Mouse (Mus musculus): Measurements from ENCODE around the gene Stam2.
A peak's percentile ranks its signal among the peaks of the same experiment; 100 is the strongest.

The Stam2 gene

GRCm38 (mm10) chr2:52730891-52731290 lies 11.2 kb downstream of the Stam2 start:
- no peak for DNase-seq (ENCODE audit: low spot score in 2 of 2)

GRCm38 (mm10) chr2:52720231-52721025 lies 21.7 kb downstream of the Stam2 start:
- DNase-seq (ENCODE audit: low spot score in 2 of 2): no peak

- DNase-seq (ENCODE audit: low spot score in 2 of 2): no peak
Measured at GRCm38 (mm10) chr2:52717076-52717475, 25.0 kb downstream of the Stam2 start.

- no peak for DNase-seq (ENCODE audit: low spot score in 2 of 2)
Measured at GRCm38 (mm10) chr2:52715538-52715937, 26.5 kb downstream of the Stam2 start.

- no peak for DNase-seq (ENCODE audit: low spot score in 2 of 2)
Measured at GRCm38 (mm10) chr2:52714111-52714510, 28.0 kb downstream of the Stam2 start.

GRCm38 (mm10) chr2:52710804-52711203 lies 31.3 kb downstream of the Stam2 start:
- no peak for DNase-seq (ENCODE audit: low spot score in 2 of 2)

- DNase-seq (ENCODE audit: low spot score in 2 of 2): no peak
Measured at GRCm38 (mm10) chr2:52709417-52709816, 32.7 kb downstream of the Stam2 start.

GRCm38 (mm10) chr2:52701368-52702036 lies 40.6 kb downstream of the Stam2 start:
- DNase-seq (ENCODE audit: low spot score in 2 of 2): no peak

GRCm38 (mm10) chr2:52700352-52700751 lies 41.7 kb downstream of the Stam2 start:
- no peak for DNase-seq (ENCODE audit: low spot score in 2 of 2)

GRCm38 (mm10) chr2:52694604-52695003 lies 47.5 kb downstream of the Stam2 start:
- DNase-seq (ENCODE audit: low spot score in 2 of 2): no peak

- DNase-seq (ENCODE audit: low spot score in 2 of 2): no peak
Measured at GRCm38 (mm10) chr2:52691745-52692144, 50.3 kb downstream of the Stam2 start.

- DNase-seq (ENCODE audit: low spot score in 2 of 2): no peak
Measured at GRCm38 (mm10) chr2:52686601-52687000, 55.5 kb downstream of the Stam2 start.

GRCm38 (mm10) chr2:52677589-52677988 lies 64.5 kb downstream of the Stam2 start:
- no peak for DNase-seq (ENCODE audit: low spot score in 2 of 2)

- no peak for DNase-seq (ENCODE audit: low spot score in 2 of 2)
Measured at GRCm38 (mm10) chr2:52676913-52677303, 65.2 kb downstream of the Stam2 start.

GRCm38 (mm10) chr2:52676023-52676912 lies 65.8 kb downstream of the Stam2 start, which contains the start of gene Cacnb4:
Cacnb4 (minus strand) TSS chr2:52676831.
- DNase-seq (ENCODE audit: low spot score in 2 of 2): peak in 1 of 2 experiments; percentile 49

- DNase-seq (ENCODE audit: low spot score in 2 of 2): no peak
Measured at GRCm38 (mm10) chr2:52675278-52675987, 66.6 kb downstream of the Stam2 start.

- no peak for DNase-seq (ENCODE audit: low spot score in 2 of 2)
Measured at GRCm38 (mm10) chr2:52674886-52675277, 67.2 kb downstream of the Stam2 start.

- no peak for DNase-seq (ENCODE audit: low spot score in 2 of 2)
Measured at GRCm38 (mm10) chr2:52673172-52673571, 68.9 kb downstream of the Stam2 start.

- DNase-seq (ENCODE audit: low spot score in 2 of 2): no peak
Measured at GRCm38 (mm10) chr2:52670733-52671132, 71.3 kb downstream of the Stam2 start.

- no peak for DNase-seq (ENCODE audit: low spot score in 2 of 2)
Measured at GRCm38 (mm10) chr2:52668480-52668879, 73.6 kb downstream of the Stam2 start.

- DNase-seq (ENCODE audit: low spot score in 2 of 2): no peak
Measured at GRCm38 (mm10) chr2:52656722-52657121, 85.4 kb downstream of the Stam2 start.

All from urinary bladder, postnatal 4 days (tissue).